11 mouse cellular contexts compared by ENCODE assay signal in genomic region chr2:159414599-159414998, GRCm38 (mm10).
DNase-seq lines count a peak whose midpoint lies in the region; ATAC-seq lines count a peak whose summit lies in the region.
"Had no signal": no experiment of that assay in that cellular context is flagged by ENCODE, and none has a peak within 500 bp of the region (broad histone marks: within the 10 kb centered on the region; RNA-seq: fewer than 3 reads in every experiment).

No protein-coding gene starts in this region.

- no peaks in the 10 kb centered on the region for H3K36me3 ChIP-seq in forebrain, embryonic 11.5 days (ENCODE audit: control insufficient read depth, insufficient read depth, low read length)
- no peaks in the 10 kb centered on the region for H3K36me3 ChIP-seq in forebrain, embryonic 10.5 days (replicated peaks)
- H3K36me3 ChIP-seq in limb, embryonic 10.5 days, result no peaks in the 10 kb centered on the region
- H3K36me3 ChIP-seq: heart, embryonic 10.5 days had no signal

- 0 out of 2 replicates have a peak, but pooled peaks have one; percentile 46 for ATAC-seq in forebrain, embryonic 11.5 days (replicated peaks; ENCODE audit: low FRiP score)
- ATAC-seq: inflammation-experienced regulatory T-cells, adult 6 months had no signal

- H3K4me2 ChIP-seq in forebrain, embryonic 11.5 days (ENCODE audit: low read depth, low read length, severe bottlenecking), result no peak overlapping the region

- no peaks in the 10 kb centered on the region for H3K9me3 ChIP-seq in forebrain, embryonic 11.5 days (ENCODE audit: control insufficient read depth, low read length)
- H3K9me3 ChIP-seq in forebrain, embryonic 10.5 days, result no peaks in the 10 kb centered on the region
- H3K9me3 ChIP-seq in limb, embryonic 10.5 days (replicated peaks), result no peaks in the 10 kb centered on the region
- H3K9me3 ChIP-seq: heart, embryonic 10.5 days had no signal

- 32% methylated on average over 1 of the region's 1 CpGs for WGBS in forebrain, embryonic 11.5 days
- WGBS in forebrain, embryonic 10.5 days, result 54% methylated on average over 1 of the region's 1 CpGs
- WGBS in limb, embryonic 10.5 days, result 15% methylated on average over 1 of the region's 1 CpGs

- no peaks in the 10 kb centered on the region for H3K27me3 ChIP-seq in forebrain, embryonic 11.5 days (ENCODE audit: control insufficient read depth, insufficient read depth, low read length)
- H3K27me3 ChIP-seq in forebrain, embryonic 10.5 days (ENCODE audit: poor library complexity, severe bottlenecking), result no peaks in the 10 kb centered on the region
- peaks cover 39% of the 10 kb centered on the region for H3K27me3 ChIP-seq in limb, embryonic 10.5 days (ENCODE audit: low read depth, poor library complexity, severe bottlenecking)

- H3K27ac ChIP-seq in forebrain, embryonic 11.5 days (ENCODE audit: low read depth, low read length), result no peak overlapping the region
- H3K27ac ChIP-seq in forebrain, embryonic 10.5 days, result no peak overlapping the region
- H3K27ac ChIP-seq in limb, embryonic 10.5 days, result no peak overlapping the region
- H3K27ac ChIP-seq: heart, embryonic 10.5 days; liver, embryonic 14.5 days had no signal

- no peak for DNase-seq in forebrain, embryonic 11.5 days (ENCODE audit: low spot score)
- DNase-seq in forebrain, embryonic 10.5 days (ENCODE audit: extremely low spot score, low spot score), result no peak
- DNase-seq in left cerebral cortex, postnatal 4 days, result peak; percentile 24
- DNase-seq in left cerebral cortex, adult 18-20 months (ENCODE audit: low spot score in 2 of 2), result no peak
- peak; percentile 56 for DNase-seq in embryo, embryonic 11.5 days (ENCODE audit: low read depth, low spot score)
- DNase-seq in limb, embryonic 10.5 days (ENCODE audit: low spot score), result peak; percentile 69
- DNase-seq in ovary, postnatal 36 days (ENCODE audit: low spot score), result no peak
- DNase-seq in urinary bladder, postnatal 36 days (ENCODE audit: low spot score in 2 of 2), result no peak

- H3K9ac ChIP-seq in forebrain, embryonic 11.5 days (ENCODE audit: low read length), result no peak overlapping the region
- H3K9ac ChIP-seq: liver, embryonic 14.5 days had no signal

- peaks cover 4% of the 10 kb centered on the region; the same call in 1 of the 2 replicates for H3K4me1 ChIP-seq in forebrain, embryonic 11.5 days (replicated peaks; ENCODE audit: control insufficient read depth, insufficient read depth, low read length)
- peaks cover 17% of the 10 kb centered on the region for H3K4me1 ChIP-seq in forebrain, embryonic 10.5 days
- H3K4me1 ChIP-seq in limb, embryonic 10.5 days, result peaks cover 18% of the 10 kb centered on the region
- H3K4me1 ChIP-seq: heart, embryonic 10.5 days had no signal

- H3K4me3 ChIP-seq in forebrain, embryonic 11.5 days (ENCODE audit: low read depth, low read length), result no peak overlapping the region
- no peak overlapping the region for H3K4me3 ChIP-seq in forebrain, embryonic 10.5 days
- H3K4me3 ChIP-seq in limb, embryonic 10.5 days, result no peak overlapping the region
- H3K4me3 ChIP-seq: heart, embryonic 10.5 days had no signal

- intact Hi-C loops in left cerebral cortex, postnatal 4 days (cut with DNase I), result no loop called here

Comparison
In these comparisons a context has a peak if more than half of its experiments do, and no peak if none do; other contexts are left out.
1. DNase-seq: peak in left cerebral cortex, postnatal 4 days (single experiment), embryo, embryonic 11.5 days (single experiment) and limb, embryonic 10.5 days (single experiment); none in forebrain, embryonic 11.5 days (single experiment), forebrain, embryonic 10.5 days (single experiment), left cerebral cortex, adult 18-20 months (0 of 2), ovary, postnatal 36 days (single experiment) and urinary bladder, postnatal 36 days (0 of 2).